Mouse (Mus musculus): ENCODE measurements at regions not wholly inside any gene's neighbourhood (a gene's known extent, or its start where the extent isn't known, plus 50 kb on each side); places are given as distances from the start of the nearest gene placed in this dataset.
"Not testable (repeated sequence)": the region's sequence is repeated elsewhere in the genome, so short reads cannot be mapped to it uniquely, and the experiment has no call there.

DNA sequence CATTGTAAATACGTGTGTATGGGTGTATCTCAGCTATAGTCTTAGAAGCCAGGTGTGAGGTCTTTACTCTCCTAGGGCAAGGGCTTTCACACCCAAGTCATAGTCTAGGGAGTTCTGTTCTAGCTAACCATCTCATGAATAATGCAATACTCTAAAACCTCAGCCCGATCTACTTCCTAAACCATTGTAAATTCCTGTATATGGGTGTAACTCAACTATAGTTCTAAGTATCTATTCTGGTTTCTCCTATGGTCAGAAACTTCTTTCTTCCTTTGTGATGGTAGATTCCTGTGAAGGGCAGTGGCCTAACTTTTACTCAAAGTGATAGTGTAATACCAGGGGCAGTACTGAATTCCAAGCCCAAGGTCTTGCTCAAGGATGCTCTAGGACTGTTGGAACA is 58.7 kb upstream of the Srd5a3 start:
- not testable (repeated sequence) for TF ChIP-seq ZC3H11A (IDR thresholded peaks at IDR 0.05; ENCODE audit: borderline replicate concordance, low read depth, low read length); ZNF384 (IDR thresholded peaks at IDR 0.05; ENCODE audit: low read depth, low read length); MAFK (IDR thresholded peaks at IDR 0.05; ENCODE audit: insufficient read depth, low read depth, low read length)

All from ES-E14 (cell line).